Mouse (Mus musculus) macrophage (primary cell): ENCODE results near the gene Map1lc3a. TPM values are rescaled to one million over a fixed set of nuclear protein-coding genes. Genes with fewer than 3 reads are reported as not detected.

Source experiments
- H3K27ac ChIP-seq: fragments of 350-480 bp; formaldehyde crosslinking; 2 replicates; pipeline ENCODE4 v1.9.0; 2021
- H3K36me3 ChIP-seq: fragments of 350-480 bp; formaldehyde crosslinking; 2 replicates; pipeline ENCODE4 v1.9.0; 2021; ENCODE audit errors: inconsistent target
- H3K4me3 ChIP-seq: fragments of 350-480 bp; formaldehyde crosslinking; 2 replicates; pipeline ENCODE4 v1.9.0; 2021; ENCODE audit errors: inconsistent target
- H3K79me2 ChIP-seq: fragments of 350-480 bp; formaldehyde crosslinking; 2 replicates; pipeline ENCODE4 v1.9.0; 2021; ENCODE audit errors: inconsistent target
- WGBS: methylation state at CpG from one replicate; pipeline ENCODE4 v1.1.7; 2026; ENCODE audit warnings: inconsistent platforms; ENCODE audit not compliant: missing documents; 5-methylcytosine and 5-hydroxymethylcytosine counted together
- polyA plus RNA-seq: library from polyadenylated mRNA; stranded (reverse); fragments of 250-400 nt; gene quantifications from 3 replicates; pipeline ENCODE4 v1.2.4, GENCODE M21; 2018; ENCODE audit warnings: inconsistent platforms

Map1lc3a gene
- polyA plus RNA-seq, 1 experiment from 2014 or later = 10.1 TPM

DNA sequence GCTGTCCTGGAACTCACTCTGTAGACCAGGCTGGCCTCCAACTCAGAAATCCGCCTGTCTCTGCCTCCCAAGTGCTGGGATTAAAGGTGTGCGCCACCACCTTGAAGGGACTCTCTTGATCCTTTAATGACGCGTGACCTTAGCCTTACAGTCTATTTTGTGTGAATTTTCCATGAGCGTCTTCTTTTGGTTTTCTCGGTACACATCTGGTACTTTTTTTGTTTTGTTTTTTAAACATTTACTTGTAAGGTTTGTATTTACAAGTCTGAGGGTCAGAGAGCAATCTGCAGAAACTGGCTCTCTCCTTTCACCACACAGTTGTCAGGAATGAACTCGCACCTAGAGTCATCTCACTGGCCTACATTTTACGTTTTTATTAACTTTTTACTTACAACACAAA, 2.5 kb upstream of the Map1lc3a start:
- Histone ChIP-seq H3K27ac (no peak overlapping the region), H3K36me3 (no peaks in the 10 kb centered on the region), H3K4me3 (no peak overlapping the region), H3K79me2 (no peaks in the 10 kb centered on the region)
- 90% methylated on average over 8 of the region's 8 CpGs for WGBS

- Histone ChIP-seq H3K36me3 (no peaks in the 10 kb centered on the region), H3K27ac (no peak overlapping the region), H3K4me3 (peak overlapping the region; percentile 38), H3K79me2 (no peaks in the 10 kb centered on the region)
- 3% methylated on average over 46 of the region's 49 CpGs for WGBS
Measured at GRCm38 (mm10) chr2:155276621-155277175, 601 bp downstream of the Map1lc3a start.

GRCm38 (mm10) chr2:155277721-155278120, 1.6 kb downstream of the Map1lc3a start:
- Histone ChIP-seq H3K79me2 (no peaks in the 10 kb centered on the region), H3K4me3 (no peak overlapping the region), H3K36me3 (no peaks in the 10 kb centered on the region), H3K27ac (no peak overlapping the region)
- WGBS = 100% methylated on average over 2 of the region's 2 CpGs

DNA sequence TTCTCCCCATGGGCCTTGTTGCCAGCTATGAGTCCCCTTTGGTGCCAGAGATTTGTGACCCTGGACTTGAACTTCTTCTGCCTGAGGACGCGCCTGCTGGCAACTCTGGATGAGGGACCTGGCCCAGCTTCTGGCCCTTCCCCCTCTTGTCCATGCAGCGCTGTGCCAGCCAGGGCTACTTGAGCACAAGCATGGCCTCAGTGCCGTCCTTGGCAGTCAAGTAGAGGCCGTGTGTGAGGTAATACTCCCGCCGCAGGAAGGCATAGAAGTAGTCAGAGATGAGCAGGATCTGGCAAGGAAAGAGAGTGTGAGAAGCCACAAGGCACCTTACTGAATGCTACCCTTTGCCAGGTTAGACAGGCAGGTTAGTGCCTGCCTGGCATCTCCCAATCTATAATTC, 2.3 kb downstream of the Map1lc3a start:
- WGBS = 96% methylated on average over 7 of the region's 7 CpGs
- Histone ChIP-seq H3K36me3 (no peaks in the 10 kb centered on the region), H3K4me3 (no peak overlapping the region), H3K79me2 (no peaks in the 10 kb centered on the region), H3K27ac (no peak overlapping the region)

GRCm38 (mm10) chr2:155279163-155279562, 3.1 kb downstream of the Map1lc3a start:
- H3K36me3 ChIP-seq = no peaks in the 10 kb centered on the region

DNA sequence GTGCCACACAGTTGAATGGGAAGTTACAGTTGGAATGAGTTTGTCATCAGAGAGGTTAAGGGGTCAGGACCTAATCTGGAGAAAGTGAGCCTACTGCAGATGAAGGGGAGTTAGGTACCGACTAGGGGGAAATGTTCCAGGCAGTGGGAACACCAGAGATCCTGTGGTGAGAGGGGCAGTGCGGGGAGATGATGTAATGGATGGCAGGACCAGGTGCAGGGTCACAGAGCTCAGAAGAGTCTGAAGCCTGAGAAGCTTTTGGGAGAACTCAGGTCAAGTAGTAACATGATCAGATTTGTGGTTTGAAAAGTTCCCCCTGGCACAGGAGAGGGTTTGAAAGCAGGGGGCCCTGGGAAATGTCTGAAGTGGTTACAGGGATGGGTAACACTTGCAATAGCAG, 4.0 kb downstream of the Map1lc3a start:
- H3K27ac ChIP-seq = no peak overlapping the region
- no peaks in the 10 kb centered on the region for H3K36me3 ChIP-seq
- H3K4me3 ChIP-seq = no peak overlapping the region
- 68% methylated on average over 2 of the region's 2 CpGs for WGBS
- no peaks in the 10 kb centered on the region for H3K79me2 ChIP-seq

More at GRCm38 (mm10) chr2:155279163-155279562, 3.1 kb downstream of the Map1lc3a start:
- Histone ChIP-seq H3K27ac (no peak overlapping the region), H3K4me3 (no peak overlapping the region), H3K79me2 (no peaks in the 10 kb centered on the region)
- 95% methylated on average over 4 of the region's 4 CpGs for WGBS

DNA sequence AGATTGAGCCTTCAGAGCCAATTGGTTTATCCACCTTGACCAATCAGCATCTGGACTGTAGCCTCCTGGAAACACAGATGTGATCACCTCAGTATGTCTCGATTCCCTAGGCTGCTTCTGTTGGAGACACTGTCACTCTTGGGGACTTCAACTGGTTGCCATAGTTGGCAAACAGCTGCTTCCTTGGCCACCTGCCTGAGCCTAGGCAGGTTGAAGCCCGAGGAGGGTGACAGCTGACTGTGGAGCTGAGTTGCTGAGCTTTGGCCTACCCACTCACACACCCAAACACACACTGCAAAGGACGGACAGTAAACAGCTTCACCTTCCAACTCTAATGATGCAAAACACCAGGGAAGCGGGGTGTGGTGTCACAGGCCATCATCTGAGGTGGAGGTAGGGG, 7.7 kb downstream of the Map1lc3a start:
- no peaks in the 10 kb centered on the region for H3K36me3 ChIP-seq
- 99% methylated on average over 4 of the region's 4 CpGs for WGBS
- no peak overlapping the region for H3K27ac ChIP-seq
- H3K4me3 ChIP-seq = no peak overlapping the region
- no peaks in the 10 kb centered on the region for H3K79me2 ChIP-seq

DNA sequence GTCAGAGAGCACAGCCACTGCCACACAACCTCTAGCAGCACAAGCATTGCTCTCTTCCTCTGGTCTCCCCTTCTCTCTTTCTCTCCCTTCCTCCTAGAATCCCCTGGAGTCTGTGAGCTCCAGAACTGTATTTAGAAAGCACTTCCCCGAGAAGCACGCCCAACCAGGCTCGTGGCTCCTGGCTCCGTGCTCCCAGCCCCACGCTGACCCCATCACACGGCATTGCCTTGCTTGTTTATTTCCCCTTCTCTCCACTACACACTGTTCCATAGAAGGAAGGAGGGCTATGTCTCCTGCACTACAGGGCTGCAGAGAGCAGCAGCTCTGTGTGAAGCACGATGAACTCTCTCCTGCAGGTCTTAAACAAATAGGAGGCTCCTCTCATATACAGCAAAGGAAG, 8.6 kb downstream of the Map1lc3a start:
- H3K4me3 ChIP-seq = no peak overlapping the region
- WGBS = 92% methylated on average over 7 of the region's 7 CpGs
- peaks cover 2% of the 10 kb centered on the region; the same call in 1 of the 2 replicates for H3K36me3 ChIP-seq
- H3K27ac ChIP-seq = no peak overlapping the region
- no peaks in the 10 kb centered on the region for H3K79me2 ChIP-seq

- Histone ChIP-seq H3K27ac (no peak overlapping the region), H3K4me3 (no peak overlapping the region), H3K36me3 (peaks cover 13% of the 10 kb centered on the region; the same call in 1 of the 2 replicates), H3K79me2 (no peaks in the 10 kb centered on the region)
- 84% methylated on average over 6 of the region's 6 CpGs for WGBS
Measured at GRCm38 (mm10) chr2:155285744-155286143, 9.6 kb downstream of the Map1lc3a start.

GRCm38 (mm10) chr2:155287456-155288250, 11.6 kb downstream of the Map1lc3a start:
- WGBS = 95% methylated on average over 4 of the region's 4 CpGs
- Histone ChIP-seq H3K4me3 (no peak overlapping the region), H3K79me2 (no peaks in the 10 kb centered on the region), H3K36me3 (peaks cover 30% of the 10 kb centered on the region; the same call in 1 of the 2 replicates), H3K27ac (no peak overlapping the region)

DNA sequence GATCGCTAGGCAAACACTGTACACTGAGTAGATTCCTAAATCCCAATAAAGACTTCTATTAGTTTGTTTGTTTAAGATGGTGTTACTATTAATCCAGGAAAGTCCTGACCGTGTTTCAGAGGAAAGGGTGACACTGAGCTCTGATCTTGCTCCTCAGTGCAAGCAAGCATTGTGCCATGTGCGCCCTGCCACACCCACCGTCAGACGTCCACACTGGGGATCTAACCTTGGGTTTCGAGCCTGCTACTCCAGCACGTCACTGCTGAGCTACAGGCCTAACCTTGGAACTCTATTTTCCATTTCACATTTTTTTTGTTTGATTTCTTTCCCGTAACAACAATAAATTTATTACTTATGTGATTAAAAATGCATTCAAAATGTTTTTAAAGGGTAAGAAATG, 14.0 kb downstream of the Map1lc3a start:
- Histone ChIP-seq H3K79me2 (no peaks in the 10 kb centered on the region), H3K4me3 (no peak overlapping the region), H3K36me3 (peaks cover 37% of the 10 kb centered on the region; the same call in 1 of the 2 replicates), H3K27ac (no peak overlapping the region)
- WGBS = 97% methylated on average over 8 of the region's 8 CpGs

- H3K4me3 ChIP-seq = no peak overlapping the region
- H3K27ac ChIP-seq = no peak overlapping the region
- H3K79me2 ChIP-seq = no peaks in the 10 kb centered on the region
- peaks cover 55% of the 10 kb centered on the region for H3K36me3 ChIP-seq
- 96% methylated on average over 2 of the region's 2 CpGs for WGBS
Measured at GRCm38 (mm10) chr2:155293382-155293781, 17.3 kb downstream of the Map1lc3a start.

DNA sequence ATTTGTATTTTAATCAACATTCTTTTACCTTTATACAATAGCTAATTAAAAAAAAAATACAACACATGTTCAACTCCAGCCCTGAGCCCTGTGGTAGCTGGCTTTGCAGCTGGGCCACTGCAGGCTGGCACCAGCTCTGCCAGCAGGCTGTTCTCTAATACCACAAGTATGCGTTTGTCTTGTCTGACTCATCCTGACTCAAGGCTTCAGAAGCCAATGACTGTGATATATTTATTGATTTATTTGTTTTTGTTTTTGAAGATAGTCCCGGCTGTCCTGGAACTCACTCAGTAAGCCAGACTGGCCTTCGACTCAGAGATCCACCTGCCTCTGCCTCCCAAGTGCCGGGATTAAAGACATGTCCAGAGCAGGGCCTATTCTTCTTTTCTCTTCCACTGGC, 17.8 kb downstream of the Map1lc3a start:
- H3K36me3 ChIP-seq = peaks cover 61% of the 10 kb centered on the region
- H3K4me3 ChIP-seq = no peak overlapping the region
- WGBS = 93% methylated on average over 4 of the region's 4 CpGs
- H3K27ac ChIP-seq = no peak overlapping the region
- no peaks in the 10 kb centered on the region for H3K79me2 ChIP-seq

DNA sequence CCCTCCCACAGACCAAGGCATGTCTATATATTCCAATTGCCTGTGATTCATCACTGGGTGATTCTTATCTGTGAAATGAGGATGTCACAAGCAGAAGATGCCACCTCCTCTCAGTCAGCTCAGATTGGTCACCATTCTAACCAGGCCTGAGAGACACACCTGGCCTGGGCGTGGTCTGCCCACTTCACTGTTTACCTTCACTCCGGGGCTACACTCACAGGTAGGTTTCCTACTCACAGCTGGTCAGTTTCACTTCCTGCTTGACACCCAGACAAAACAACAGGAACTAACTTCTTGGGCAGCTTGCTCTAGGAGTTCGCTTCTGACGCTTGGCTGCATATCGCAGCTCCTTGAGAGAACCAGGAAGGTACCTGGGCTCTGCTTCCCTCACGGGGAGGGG, 19.4 kb downstream of the Map1lc3a start:
- peaks cover 57% of the 10 kb centered on the region for H3K36me3 ChIP-seq
- H3K79me2 ChIP-seq = no peaks in the 10 kb centered on the region
- 75% methylated on average over 6 of the region's 6 CpGs for WGBS
- no peak overlapping the region for H3K27ac ChIP-seq
- H3K4me3 ChIP-seq = no peak overlapping the region

- Histone ChIP-seq H3K27ac (no peak overlapping the region), H3K36me3 (peaks cover 30% of the 10 kb centered on the region)
Measured at GRCm38 (mm10) chr2:155299563-155299962, 23.5 kb downstream of the Map1lc3a start.

More at GRCm38 (mm10) chr2:155299563-155299962, 23.5 kb downstream of the Map1lc3a start:
- no peak overlapping the region for H3K4me3 ChIP-seq
- no peaks in the 10 kb centered on the region for H3K79me2 ChIP-seq
- 94% methylated on average over 4 of the region's 4 CpGs for WGBS
